Mouse (Mus musculus) intestine, postnatal 0 days (tissue): ENCODE results near the gene Neu2. TPM values are rescaled to one million over a fixed set of nuclear protein-coding genes. Genes with fewer than 3 reads are reported as not detected.

ENCODE experiments used
- ATAC-seq: fragments of 200-750 bp; cut with Nextera tagmentation; 2 replicates; pipeline ENCODE4 v1.8.0; 2017; ENCODE audit warnings: mild to moderate bottlenecking, moderate TSS enrichment, moderate library complexity
- H3K27ac ChIP-seq: fragments of 300-500 bp; sonication (generic); 2 replicates; pipeline ENCODE4 v1.5.1; 2014; ENCODE audit warnings: mild to moderate bottlenecking, low read depth, low read length, moderate library complexity
- H3K27me3 ChIP-seq: fragments of 300-500 bp; sonication (generic); replicated peaks from 2 replicates; pipeline ENCODE4 v1.6.1; 2014; ENCODE audit warnings: low read length, mixed read lengths; ENCODE audit not compliant: control insufficient read depth, insufficient read depth
- H3K36me3 ChIP-seq: fragments of 300-500 bp; sonication (generic); 2 replicates; pipeline ENCODE4 v1.6.1; 2014; ENCODE audit warnings: mild to moderate bottlenecking, moderate library complexity; ENCODE audit not compliant: control insufficient read depth, insufficient read depth
- H3K4me1 ChIP-seq: fragments of 300-500 bp; sonication (generic); replicated peaks from 2 replicates; pipeline ENCODE4 v1.6.1; 2014; ENCODE audit warnings: antibody characterized with exemption, low read length, mixed read lengths; ENCODE audit not compliant: control insufficient read depth, insufficient read depth
- H3K4me2 ChIP-seq: fragments of 300-500 bp; sonication (generic); replicated peaks from 2 replicates; pipeline ENCODE4 v1.6.1; 2014; ENCODE audit warnings: low read depth, mild to moderate bottlenecking, moderate library complexity
- H3K4me3 ChIP-seq: fragments of 300-500 bp; sonication (generic); 2 replicates; pipeline ENCODE4 v1.5.1; 2014; ENCODE audit warnings: low read depth, low read length
- H3K9ac ChIP-seq: fragments of 300-500 bp; sonication (generic); 2 replicates; pipeline ENCODE4 v1.6.1; 2014; ENCODE audit warnings: mild to moderate bottlenecking, low read depth, low read length
- H3K9me3 ChIP-seq: fragments of 300-500 bp; sonication (generic); 2 replicates; pipeline ENCODE4 v1.6.1; 2016; ENCODE audit warnings: mixed run types; ENCODE audit not compliant: control insufficient read depth
- CTCF ChIP-seq: sonication (generic); IDR thresholded peaks from 2 replicates; pipeline ENCODE4 v1.5.1; 2016; ENCODE audit warnings: low read depth, mild to moderate bottlenecking, control low read depth, antibody characterized with exemption, moderate library complexity
- WGBS: fragments of 180-500 bp; shearing (Covaris S2); extraction: QIAGEN DNeasy Blood & Tissue Kit; methylation state at CpG from one replicate; pipeline ENCODE4 v1.1.7; 2014; 5-methylcytosine and 5-hydroxymethylcytosine counted together
- polyA plus RNA-seq: library from polyadenylated mRNA; unstranded; fragments of >200 nt; fragmentation: Nextera tagmentation; extraction: Ambion mirVana; gene quantifications from 2 replicates; pipeline ENCODE4 v1.2.1, GENCODE M21; 2015

The Neu2 gene
- polyA plus RNA-seq, 1 experiment from 2014 or later: 3.3 TPM

GRCm38 (mm10) chr1:87608416-87609046 is 98.8 kb downstream of the Neu2 start:
- 32% methylated on average over 7 of the region's 7 CpGs for WGBS
- Histone ChIP-seq H3K4me3 (no peak overlapping the region), H3K36me3 (no peaks in the 10 kb centered on the region), H3K4me1 (no peaks in the 10 kb centered on the region), H3K27me3 (no peaks in the 10 kb centered on the region), H3K9me3 (no peaks in the 10 kb centered on the region), H3K9ac (no peak overlapping the region), H3K27ac (no peak overlapping the region), H3K4me2 (no peak overlapping the region)
- TF ChIP-seq CTCF: peak; percentile 92
- peak; percentile 69; the same call in 1 of the 2 replicates for ATAC-seq

DNA sequence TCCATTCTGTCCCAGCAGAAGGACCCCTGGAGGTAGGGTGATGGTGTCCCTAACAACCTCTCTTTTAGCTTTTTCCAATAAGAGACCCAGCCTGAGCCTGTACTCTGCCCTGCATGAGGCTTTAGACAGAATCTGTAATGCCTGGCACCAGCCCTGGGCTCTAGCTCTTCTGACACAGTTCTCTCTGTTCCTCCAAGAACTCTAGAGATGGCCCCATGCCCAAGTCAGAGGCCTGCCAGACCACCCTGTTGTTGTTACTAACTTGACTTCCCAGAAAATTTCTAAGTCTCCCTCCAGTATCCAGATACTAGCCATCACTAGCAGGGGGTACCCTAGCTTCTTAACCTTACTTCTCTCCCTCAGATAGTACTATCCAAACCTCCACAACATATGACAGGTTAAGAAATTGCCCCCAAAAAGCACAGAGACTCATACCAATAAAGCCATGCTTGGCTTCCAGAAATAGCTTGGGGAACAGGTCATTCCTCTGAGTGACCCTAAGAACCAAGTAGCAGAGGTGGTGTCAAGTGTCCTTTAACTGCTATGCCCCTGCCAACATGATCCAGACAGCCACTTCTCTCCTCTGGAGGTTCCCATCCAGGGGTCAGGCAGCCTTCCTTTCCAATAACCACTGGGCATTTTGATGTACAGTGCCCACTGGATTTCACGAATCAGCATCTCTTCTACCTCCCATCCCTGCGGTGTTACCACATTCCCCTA is 105.0 kb downstream of the Neu2 start:
- Histone ChIP-seq H3K27ac (no peak overlapping the region), H3K4me3 (no peak overlapping the region), H3K36me3 (no peaks in the 10 kb centered on the region), H3K9ac (no peak overlapping the region), H3K4me2 (no peak overlapping the region), H3K9me3 (no peaks in the 10 kb centered on the region), H3K27me3 (no peaks in the 10 kb centered on the region), H3K4me1 (no peaks in the 10 kb centered on the region)
- TF ChIP-seq CTCF: no peak
- no peak for ATAC-seq
- WGBS: 90% methylated on average over 2 of the region's 2 CpGs

DNA sequence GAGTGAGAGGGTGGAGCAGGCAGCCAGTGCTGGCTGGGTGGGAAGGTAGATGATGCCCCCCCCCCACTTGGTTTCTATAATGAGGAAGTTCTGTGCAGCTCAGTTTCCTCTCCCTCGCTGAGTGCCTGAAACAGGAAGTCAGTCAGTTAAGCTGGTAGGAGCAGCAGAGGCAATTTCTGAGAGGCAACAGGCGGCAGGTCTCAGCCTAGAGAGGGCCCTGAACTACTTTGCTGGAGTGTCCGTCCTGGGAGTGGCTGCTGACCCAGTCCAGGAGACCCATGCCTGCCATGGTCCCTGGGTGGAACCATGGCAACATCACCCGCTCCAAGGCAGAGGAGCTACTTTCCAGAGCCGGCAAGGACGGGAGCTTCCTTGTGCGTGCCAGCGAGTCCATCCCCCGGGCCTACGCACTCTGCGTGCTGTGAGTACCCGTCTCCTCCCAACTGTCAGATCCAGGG is 110.6 kb downstream of the Neu2 start, which contains the start of gene Inpp5d:
TSS of gene Inpp5d (plus strand) at position 102 of the 458 bp plus-strand sequence.
- no peak for TF ChIP-seq CTCF
- ATAC-seq: no peak
- 68% methylated on average over 12 of the region's 12 CpGs for WGBS
- Histone ChIP-seq H3K27ac (no peak within 1 kb of the TSS; the same call in 1 of the 2 replicates), H3K4me3 (peak within 1 kb of the TSS; percentile 21), H3K27me3 (no peaks in the 10 kb centered on the region), H3K4me2 (peak within 1 kb of the TSS; percentile 35), H3K4me1 (0 out of 2 replicates have a peak, but pooled peaks cover 4% of the 10 kb centered on the region), H3K9ac (peak within 1 kb of the TSS; percentile 34; the same call in 1 of the 2 replicates), H3K9me3 (no peaks in the 10 kb centered on the region), H3K36me3 (no peaks in the 10 kb centered on the region)

- ATAC-seq: no peak
- 70% methylated on average over 6 of the region's 6 CpGs for WGBS
- Histone ChIP-seq H3K9ac (peak overlapping the region; percentile 34; the same call in 1 of the 2 replicates), H3K27ac (no peak overlapping the region; the same call in 1 of the 2 replicates), H3K4me1 (0 out of 2 replicates have a peak, but pooled peaks cover 4% of the 10 kb centered on the region), H3K9me3 (no peaks in the 10 kb centered on the region), H3K27me3 (no peaks in the 10 kb centered on the region), H3K36me3 (no peaks in the 10 kb centered on the region), H3K4me3 (peak overlapping the region; percentile 21), H3K4me2 (peak overlapping the region; percentile 35)
- TF ChIP-seq CTCF: no peak
Observed at GRCm38 (mm10) chr1:87620693-87621092, 111.0 kb downstream of the Neu2 start.

DNA sequence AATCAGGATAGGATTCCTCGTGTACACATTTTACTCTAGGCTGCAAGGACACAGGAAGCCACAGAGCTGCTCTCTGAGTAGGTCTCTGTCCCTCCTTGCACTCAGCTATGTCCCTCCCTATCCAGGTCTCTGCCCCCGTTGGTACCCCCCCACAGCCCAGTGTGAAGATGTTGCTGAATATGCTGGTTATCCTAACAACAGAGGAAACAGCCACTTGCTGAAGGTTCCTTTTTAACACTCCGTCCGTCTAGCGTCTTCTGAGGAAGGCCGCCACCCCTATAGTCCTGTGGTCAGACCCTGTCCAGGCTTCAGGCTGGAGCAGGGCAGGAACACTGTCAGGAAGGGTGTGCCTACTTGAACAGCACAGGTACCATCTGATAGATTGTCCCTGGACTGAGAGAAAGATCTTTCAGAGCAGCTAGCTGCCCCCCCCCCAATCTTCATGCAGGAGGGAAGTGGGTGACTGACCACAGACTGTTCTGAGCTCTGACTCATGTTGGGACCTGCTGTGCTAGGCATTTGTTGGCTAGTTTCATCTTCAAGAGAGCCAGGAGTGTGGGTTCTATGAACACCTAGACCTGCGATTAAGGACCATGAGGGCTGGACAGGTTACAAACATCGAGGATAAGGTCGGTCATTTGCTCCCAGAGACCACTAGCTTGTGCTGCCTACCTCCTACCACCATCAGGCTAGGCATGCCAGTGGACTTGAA is 111.6 kb downstream of the Neu2 start:
- H3K4me2 ChIP-seq: peak overlapping the region; percentile 35
- H3K27me3 ChIP-seq: no peaks in the 10 kb centered on the region
- H3K4me3 ChIP-seq: peak overlapping the region; percentile 21
- WGBS: 82% methylated on average over 9 of the region's 9 CpGs
- H3K9me3 ChIP-seq: no peaks in the 10 kb centered on the region
- H3K4me1 ChIP-seq: 0 out of 2 replicates have a peak, but pooled peaks cover 4% of the 10 kb centered on the region
- no peaks in the 10 kb centered on the region for H3K36me3 ChIP-seq
- TF ChIP-seq CTCF: no peak
- H3K27ac ChIP-seq: no peak overlapping the region
- ATAC-seq: no peak
- H3K9ac ChIP-seq: no peak overlapping the region

DNA sequence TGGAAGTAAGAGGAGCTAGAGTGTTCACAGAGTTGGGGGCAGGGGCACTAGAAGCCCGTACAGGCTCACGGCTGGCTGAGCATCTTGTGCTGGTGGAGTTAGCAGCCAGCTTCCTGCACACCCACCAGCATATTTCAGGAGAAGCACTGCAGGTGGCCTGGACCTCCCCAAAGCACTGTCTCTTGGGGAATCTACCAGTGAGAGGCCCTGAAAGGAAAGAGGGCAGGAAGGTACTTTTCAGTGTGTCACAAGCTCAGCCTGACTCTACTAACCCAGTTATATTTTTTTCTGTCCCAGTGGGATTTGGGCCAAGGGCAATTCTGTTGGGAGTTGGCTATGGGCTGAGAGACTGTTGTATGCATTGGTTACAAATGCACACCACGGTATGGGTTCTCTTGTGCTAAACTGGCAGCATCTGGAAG is 112.2 kb downstream of the Neu2 start:
- no peak overlapping the region for H3K4me2 ChIP-seq
- TF ChIP-seq CTCF: no peak

More for the DNA sequence above, 112.2 kb downstream of the Neu2 start:
- Histone ChIP-seq H3K36me3 (no peaks in the 10 kb centered on the region), H3K9me3 (no peaks in the 10 kb centered on the region), H3K4me3 (no peak overlapping the region), H3K9ac (no peak overlapping the region), H3K27me3 (no peaks in the 10 kb centered on the region), H3K27ac (no peak overlapping the region), H3K4me1 (0 out of 2 replicates have a peak, but pooled peaks cover 4% of the 10 kb centered on the region)
- no peak for ATAC-seq
- WGBS: 65% methylated on average over 3 of the region's 3 CpGs
